Mouse (Mus musculus) R1 (cell line): ENCODE measurements around the gene Zdhhc4.

ENCODE experiments used
- DNase-seq: peaks from one replicate; pipeline ENCODE4 v3.0.0-alpha.2; 2018; ENCODE audit warnings: low read depth, low spot score

The Zdhhc4 gene

GRCm38 (mm10) chr5:143328690-143329495 lies at the start of gene Zdhhc4:
Gene Zdhhc4 (minus strand): TSS chr5:143329256.
- peak; percentile 88 for DNase-seq

GRCm38 (mm10) chr5:143376156-143376555 lies 47.1 kb upstream of the Zdhhc4 start:
- DNase-seq: peak; percentile 72

- DNase-seq: peak; percentile 73
Observed at GRCm38 (mm10) chr5:143375242-143375641, 46.2 kb upstream of the Zdhhc4 start.

- peak; percentile 83 for DNase-seq
Observed at GRCm38 (mm10) chr5:143372818-143373217, 43.8 kb upstream of the Zdhhc4 start.

- DNase-seq: no peak
Observed at GRCm38 (mm10) chr5:143371146-143371510, 42.1 kb upstream of the Zdhhc4 start.

GRCm38 (mm10) chr5:143370416-143371145 lies 41.5 kb upstream of the Zdhhc4 start:
- no peak for DNase-seq

GRCm38 (mm10) chr5:143369611-143370255 lies 40.7 kb upstream of the Zdhhc4 start:
- DNase-seq: peak; percentile 79

GRCm38 (mm10) chr5:143367931-143368330 lies 38.9 kb upstream of the Zdhhc4 start:
- DNase-seq: no peak

GRCm38 (mm10) chr5:143363678-143364615 lies 34.9 kb upstream of the Zdhhc4 start:
- DNase-seq: no peak

- no peak for DNase-seq
Observed at GRCm38 (mm10) chr5:143361428-143361827, 32.4 kb upstream of the Zdhhc4 start.

GRCm38 (mm10) chr5:143360000-143360399 lies 30.9 kb upstream of the Zdhhc4 start:
- peak; percentile 80 for DNase-seq

- DNase-seq: peak; percentile 54
Observed at GRCm38 (mm10) chr5:143359263-143359662, 30.2 kb upstream of the Zdhhc4 start.

- DNase-seq: no peak
Observed at GRCm38 (mm10) chr5:143357564-143357963, 28.5 kb upstream of the Zdhhc4 start.

- DNase-seq: peak; percentile 73
Observed at GRCm38 (mm10) chr5:143356686-143357388, 27.8 kb upstream of the Zdhhc4 start, which contains the start of gene Grid2ip. Gene Grid2ip (plus strand): TSS chr5:143357338.

- DNase-seq: no peak
Observed at GRCm38 (mm10) chr5:143356017-143356416, 27.0 kb upstream of the Zdhhc4 start.

- peak; percentile 52 for DNase-seq
Observed at GRCm38 (mm10) chr5:143346367-143346766, 17.3 kb upstream of the Zdhhc4 start.

- DNase-seq: peak; percentile 57
Observed at GRCm38 (mm10) chr5:143339603-143340002, 10.5 kb upstream of the Zdhhc4 start.

- DNase-seq: peak; percentile 83
Observed at GRCm38 (mm10) chr5:143336559-143336958, 7.5 kb upstream of the Zdhhc4 start.

- peak; percentile 23 for DNase-seq
Observed at GRCm38 (mm10) chr5:143335089-143335460, 6.0 kb upstream of the Zdhhc4 start.

- DNase-seq: peak; percentile 67
Observed at GRCm38 (mm10) chr5:143334418-143335088, 5.5 kb upstream of the Zdhhc4 start.
